Mouse (Mus musculus): Measurements from ENCODE around the gene Ubald1. TPM values are rescaled to one million over a fixed set of nuclear protein-coding genes. Genes with fewer than 3 reads are reported as not detected.

Gene Ubald1
- polyA plus RNA-seq, 1 experiment from 2014 or later, result 43.4 TPM

GRCm38 (mm10) chr16:4829271-4829900 is 50.7 kb downstream of the Ubald1 start:
- Histone ChIP-seq H3K27ac (no peak overlapping the region), H3K4me2 (no peak overlapping the region), H3K4me1 (no peaks in the 10 kb centered on the region), H3K9me3 (no peaks in the 10 kb centered on the region), H3K4me3 (no peak overlapping the region), H3K9ac (no peak overlapping the region), H3K27me3 (no peaks in the 10 kb centered on the region), H3K36me3 (no peaks in the 10 kb centered on the region)
- ATAC-seq (ENCODE audit: insufficient number of reproducible peaks, low FRiP score, low TSS enrichment, low read depth), result no peak
- WGBS, result 76% methylated on average over 6 of the region's 6 CpGs

- Histone ChIP-seq H3K36me3 (no peaks in the 10 kb centered on the region), H3K9me3 (no peaks in the 10 kb centered on the region), H3K4me3 (no peak overlapping the region), H3K4me1 (no peaks in the 10 kb centered on the region), H3K9ac (no peak overlapping the region), H3K27ac (no peak overlapping the region), H3K4me2 (no peak overlapping the region), H3K27me3 (no peaks in the 10 kb centered on the region)
- ATAC-seq (ENCODE audit: insufficient number of reproducible peaks, low FRiP score, low TSS enrichment, low read depth), result no peak
- WGBS, result 85% methylated on average over 5 of the region's 5 CpGs
These were observed 52.5 kb downstream of the Ubald1 start for GRCm38 (mm10) chr16:4827639-4828038.

Other genes starting within 250 kb of the Ubald1 start
- 41.5 and 45.1 TPM in 2 replicates for gene Vasn, start 240.4 kb downstream of the Ubald1 start, polyA plus RNA-seq (2015; fragmentation: Nextera tagmentation; extraction: Ambion mirVana)
- gene Dnaja3, start 240.3 kb downstream of the Ubald1 start, polyA plus RNA-seq (2015; fragmentation: Nextera tagmentation; extraction: Ambion mirVana), result 60.5 and 65.1 TPM in 2 replicates
- gene Coro7, start 200.5 kb downstream of the Ubald1 start, polyA plus RNA-seq (2015; fragmentation: Nextera tagmentation; extraction: Ambion mirVana), result 16.8 and 18.4 TPM in 2 replicates
- 48.3 and 54.5 TPM in 2 replicates for gene Nmral1, start 161.0 kb downstream of the Ubald1 start, polyA plus RNA-seq (2015; fragmentation: Nextera tagmentation; extraction: Ambion mirVana)
- 99.6 and 106 TPM in 2 replicates for gene Hmox2, start 154.0 kb downstream of the Ubald1 start, polyA plus RNA-seq (2015; fragmentation: Nextera tagmentation; extraction: Ambion mirVana)
- 81.8 and 90.5 TPM in 2 replicates for gene Cdip1, start 90.0 kb downstream of the Ubald1 start, polyA plus RNA-seq (2015; fragmentation: Nextera tagmentation; extraction: Ambion mirVana)
- gene 4930562C15Rik, start 44.9 kb downstream of the Ubald1 start, polyA plus RNA-seq (2015; fragmentation: Nextera tagmentation; extraction: Ambion mirVana), result 0.24 and 0.88 TPM in 2 replicates
- 85.9 and 89.9 TPM in 2 replicates for gene Mgrn1, start 5.9 kb upstream of the Ubald1 start, polyA plus RNA-seq (2015; fragmentation: Nextera tagmentation; extraction: Ambion mirVana)
- gene Nudt16l1, start 58.4 kb upstream of the Ubald1 start, polyA plus RNA-seq (2015; fragmentation: Nextera tagmentation; extraction: Ambion mirVana), result 147 and 151 TPM in 2 replicates
- 63.2 and 67.3 TPM in 2 replicates for gene Anks3, start 83.9 kb upstream of the Ubald1 start, polyA plus RNA-seq (2015; fragmentation: Nextera tagmentation; extraction: Ambion mirVana)
- not detected in 2 replicates for gene Sept12, start 117.5 kb upstream of the Ubald1 start, polyA plus RNA-seq (2015; fragmentation: Nextera tagmentation; extraction: Ambion mirVana)
- 5.3 and 5.8 TPM in 2 replicates for gene Smim22, start 127.0 kb upstream of the Ubald1 start, polyA plus RNA-seq (2015; fragmentation: Nextera tagmentation; extraction: Ambion mirVana)
- gene Rogdi, start 133.2 kb upstream of the Ubald1 start, polyA plus RNA-seq (2015; fragmentation: Nextera tagmentation; extraction: Ambion mirVana), result 45.0 and 51.9 TPM in 2 replicates
- 127 and 132 TPM in 2 replicates for gene Glyr1, start 169.5 kb upstream of the Ubald1 start, polyA plus RNA-seq (2015; fragmentation: Nextera tagmentation; extraction: Ambion mirVana)
- gene Ubn1, start 169.7 kb upstream of the Ubald1 start, polyA plus RNA-seq (2015; fragmentation: Nextera tagmentation; extraction: Ambion mirVana), result 16.9 and 19.6 TPM in 2 replicates